Mouse (Mus musculus): ENCODE data around the gene Adgrg5. TPM values are rescaled to one million over a fixed set of nuclear protein-coding genes. Genes with fewer than 3 reads are reported as not detected.

Adgrg5 gene
- polyA plus RNA-seq, 1 experiment from 2014 or later, result 0.62 TPM

DNA sequence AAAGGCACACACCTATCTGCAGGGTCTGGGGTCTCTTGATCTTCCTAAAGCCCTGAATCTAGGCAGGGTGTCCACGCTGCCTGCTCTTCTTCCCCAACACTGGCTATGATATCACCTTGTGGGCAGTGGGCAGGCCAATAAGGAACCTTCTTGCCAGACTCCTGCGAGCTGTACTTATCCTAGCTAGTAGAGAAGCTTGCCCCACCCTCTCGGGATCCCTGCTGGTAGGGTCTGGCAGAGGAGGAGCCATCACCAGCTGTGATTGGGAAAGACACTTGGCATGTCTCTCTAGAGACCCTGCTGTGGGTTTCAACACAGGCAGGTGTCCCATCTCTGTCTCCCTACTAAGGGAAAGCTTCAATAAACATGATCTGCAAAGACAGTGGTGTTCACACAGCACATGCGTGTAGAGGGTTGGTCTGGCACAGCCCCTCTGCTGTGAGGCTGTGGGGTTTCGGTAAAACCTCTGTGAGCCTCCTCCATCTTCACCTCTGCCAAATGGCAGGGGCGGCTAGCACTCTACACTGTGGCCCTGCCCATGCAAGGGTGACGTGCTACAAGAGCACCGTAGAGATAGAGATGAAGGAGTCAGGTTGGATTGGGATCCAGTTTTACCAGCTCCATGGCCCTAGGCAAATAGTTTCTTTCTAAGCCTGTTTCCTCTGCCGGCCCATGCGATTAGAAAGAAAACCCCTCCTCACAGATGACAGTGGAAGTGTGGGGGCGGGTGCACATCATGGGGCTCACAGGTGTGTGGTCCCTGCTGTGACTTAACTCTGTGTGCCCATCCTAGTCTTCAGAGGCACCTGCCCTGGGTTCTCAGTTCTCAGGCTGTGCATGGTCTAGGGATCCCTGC lies 67.3 kb downstream of the Adgrg5 start:
- H3K4me1 ChIP-seq, result peaks cover 74% of the 10 kb centered on the region
- DNase-seq (ENCODE audit: extremely low spot score, low spot score), result no peak
- H3K27me3 ChIP-seq (ENCODE audit: poor library complexity, severe bottlenecking), result 0 out of 2 replicates have a peak, but pooled peaks cover 4% of the 10 kb centered on the region
- WGBS, result 76% methylated on average over 11 of the region's 11 CpGs
- no peak overlapping the region for H3K4me3 ChIP-seq
- H3K27ac ChIP-seq, result peak overlapping the region; percentile 96
- H3K36me3 ChIP-seq (replicated peaks), result no peaks in the 10 kb centered on the region
- no peaks in the 10 kb centered on the region for H3K9me3 ChIP-seq

DNA sequence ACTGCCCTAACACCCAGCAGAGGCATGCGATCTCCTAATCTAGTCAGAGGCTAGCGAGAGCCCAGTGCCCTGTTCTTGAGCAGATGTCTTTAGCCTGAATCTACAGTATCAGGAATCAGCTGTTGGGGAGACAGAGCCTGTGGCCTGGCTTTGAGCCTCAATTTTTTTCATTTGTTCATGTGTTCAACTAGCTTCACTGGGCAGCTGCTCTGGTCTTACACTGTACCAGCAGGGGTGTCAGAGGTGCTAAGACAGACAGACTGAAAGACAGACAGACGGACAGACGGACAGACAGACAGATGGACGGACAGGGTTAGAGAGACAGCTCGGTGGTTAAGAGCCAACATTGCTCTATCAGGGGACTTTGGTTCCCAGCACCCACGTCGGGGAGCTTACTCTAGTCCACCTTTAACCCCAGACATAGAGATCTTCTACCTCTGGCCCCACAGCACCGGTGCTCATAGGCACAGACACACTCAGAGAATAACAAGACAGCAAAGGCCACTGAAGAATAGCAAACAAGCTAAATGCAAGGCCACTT lies 68.0 kb downstream of the Adgrg5 start:
- 0 out of 2 replicates have a peak, but pooled peaks cover 2% of the 10 kb centered on the region for H3K27me3 ChIP-seq (ENCODE audit: poor library complexity, severe bottlenecking)
- peak overlapping the region; percentile 96 for H3K27ac ChIP-seq
- no peak for DNase-seq (ENCODE audit: extremely low spot score, low spot score)
- H3K4me1 ChIP-seq, result peaks cover 74% of the 10 kb centered on the region
- 90% methylated on average over 9 of the region's 9 CpGs for WGBS
- H3K9me3 ChIP-seq, result no peaks in the 10 kb centered on the region
- H3K4me3 ChIP-seq, result no peak overlapping the region
- H3K36me3 ChIP-seq (replicated peaks), result no peaks in the 10 kb centered on the region

DNA sequence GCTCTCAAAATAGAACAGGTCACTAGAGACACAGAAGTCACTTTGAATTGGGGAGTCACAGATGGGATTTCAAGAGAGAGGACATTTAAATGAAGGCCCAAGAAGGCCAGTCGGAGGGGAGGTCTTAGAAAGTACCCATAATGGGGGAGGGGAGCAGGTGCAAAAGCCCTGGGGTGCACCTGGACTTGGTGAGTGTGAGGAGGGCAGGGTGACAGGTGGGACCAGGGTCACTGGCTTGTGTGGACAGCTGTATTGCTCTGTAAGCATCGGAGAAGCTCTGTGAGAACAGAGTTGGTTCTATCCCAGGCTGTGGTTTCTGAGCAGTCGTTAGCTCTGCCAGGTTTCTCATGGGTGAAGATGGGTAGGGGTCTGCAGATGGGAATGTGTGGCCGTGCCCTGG lies 68.5 kb downstream of the Adgrg5 start:
- H3K4me1 ChIP-seq, result peaks cover 74% of the 10 kb centered on the region
- WGBS, result 83% methylated on average over 4 of the region's 4 CpGs
- H3K9me3 ChIP-seq, result no peaks in the 10 kb centered on the region

DNA sequence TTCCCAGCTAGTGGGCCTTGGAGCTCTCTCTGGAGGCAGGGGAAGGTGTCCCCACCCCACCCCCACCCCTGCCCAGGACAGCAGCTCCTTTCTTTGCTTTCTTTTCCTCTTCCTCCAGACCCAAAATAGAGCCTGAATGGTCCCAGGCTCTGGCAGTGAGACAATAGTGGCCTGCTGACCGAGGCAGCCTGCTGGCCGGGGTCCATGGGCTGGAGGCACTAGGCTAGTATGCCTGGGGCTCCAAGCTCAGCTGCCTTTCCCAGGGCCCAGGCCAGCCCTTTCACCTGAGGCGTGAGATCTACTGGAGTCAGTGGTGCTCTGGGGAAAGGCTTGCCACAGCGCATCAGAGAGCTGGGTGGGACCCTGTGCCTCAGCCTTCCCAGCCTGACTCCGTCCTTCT lies 69.0 kb downstream of the Adgrg5 start:
- Histone ChIP-seq H3K36me3 (replicated peaks) (peaks cover 5% of the 10 kb centered on the region), H3K27ac (peak overlapping the region; percentile 96), H3K4me3 (peak overlapping the region; percentile 15; the same call in 1 of the 2 replicates), H3K4me1 (peaks cover 74% of the 10 kb centered on the region), H3K9me3 (no peaks in the 10 kb centered on the region), H3K27me3 (ENCODE audit: poor library complexity, severe bottlenecking) (no peaks in the 10 kb centered on the region)
- DNase-seq (ENCODE audit: extremely low spot score, low spot score), result peak; percentile 35
- WGBS, result 40% methylated on average over 5 of the region's 5 CpGs

More for the DNA sequence above, 68.5 kb downstream of the Adgrg5 start:
- Histone ChIP-seq H3K4me3 (no peak overlapping the region; the same call in 1 of the 2 replicates), H3K27me3 (ENCODE audit: poor library complexity, severe bottlenecking) (no peaks in the 10 kb centered on the region), H3K36me3 (replicated peaks) (no peaks in the 10 kb centered on the region; the same call in 1 of the 2 replicates), H3K27ac (peak overlapping the region; percentile 96)
- DNase-seq (ENCODE audit: extremely low spot score, low spot score), result no peak

Other genes with a start within 250 kb of the Adgrg5 start
- gene Pllp, start 227.4 kb upstream of the Adgrg5 start, polyA plus RNA-seq (2016; fragmentation: Nextera tagmentation; extraction: Ambion mirVana), result 0.20 and 0.27 TPM in 2 replicates
- not detected in 2 replicates for gene Ccl22, start 178.1 kb upstream of the Adgrg5 start, polyA plus RNA-seq (2016; fragmentation: Nextera tagmentation; extraction: Ambion mirVana)
- gene Cx3cl1, start 151.7 kb upstream of the Adgrg5 start, polyA plus RNA-seq (2016; fragmentation: Nextera tagmentation; extraction: Ambion mirVana), result 8.9 and 11.1 TPM in 2 replicates
- gene Ccl17, start 113.2 kb upstream of the Adgrg5 start, polyA plus RNA-seq (2016; fragmentation: Nextera tagmentation; extraction: Ambion mirVana), result not detected in 2 replicates
- 51.1 and 56.6 TPM in 2 replicates for gene Coq9, start 85.4 kb upstream of the Adgrg5 start, polyA plus RNA-seq (2016; fragmentation: Nextera tagmentation; extraction: Ambion mirVana)
- gene Ciapin1, start 85.3 kb upstream of the Adgrg5 start, polyA plus RNA-seq (2016; fragmentation: Nextera tagmentation; extraction: Ambion mirVana), result 178 and 180 TPM in 2 replicates
- gene Polr2c, start 66.2 kb upstream of the Adgrg5 start, polyA plus RNA-seq (2016; fragmentation: Nextera tagmentation; extraction: Ambion mirVana), result 176 and 179 TPM in 2 replicates
- gene Dok4, start 47.4 kb upstream of the Adgrg5 start, polyA plus RNA-seq (2016; fragmentation: Nextera tagmentation; extraction: Ambion mirVana), result 14.4 and 14.9 TPM in 2 replicates
- 11.9 and 13.5 TPM in 2 replicates for gene Ccdc102a, start 5.6 kb upstream of the Adgrg5 start, polyA plus RNA-seq (2016; fragmentation: Nextera tagmentation; extraction: Ambion mirVana)
- gene Adgrg1, start 51.1 kb downstream of the Adgrg5 start, polyA plus RNA-seq (2016; fragmentation: Nextera tagmentation; extraction: Ambion mirVana), result 94.8 and 107 TPM in 2 replicates
- gene Adgrg3, start 94.0 kb downstream of the Adgrg5 start, polyA plus RNA-seq (2016; fragmentation: Nextera tagmentation; extraction: Ambion mirVana), result 4.9 and 5.2 TPM in 2 replicates
- 0.18 and 0.24 TPM in 2 replicates for gene Drc7, start 131.4 kb downstream of the Adgrg5 start, polyA plus RNA-seq (2016; fragmentation: Nextera tagmentation; extraction: Ambion mirVana)
- 30.7 and 33.1 TPM in 2 replicates for gene Katnb1, start 157.5 kb downstream of the Adgrg5 start, polyA plus RNA-seq (2016; fragmentation: Nextera tagmentation; extraction: Ambion mirVana)

Measured in forebrain, embryonic 10.5 days (tissue).